In the genomic region with DNA sequence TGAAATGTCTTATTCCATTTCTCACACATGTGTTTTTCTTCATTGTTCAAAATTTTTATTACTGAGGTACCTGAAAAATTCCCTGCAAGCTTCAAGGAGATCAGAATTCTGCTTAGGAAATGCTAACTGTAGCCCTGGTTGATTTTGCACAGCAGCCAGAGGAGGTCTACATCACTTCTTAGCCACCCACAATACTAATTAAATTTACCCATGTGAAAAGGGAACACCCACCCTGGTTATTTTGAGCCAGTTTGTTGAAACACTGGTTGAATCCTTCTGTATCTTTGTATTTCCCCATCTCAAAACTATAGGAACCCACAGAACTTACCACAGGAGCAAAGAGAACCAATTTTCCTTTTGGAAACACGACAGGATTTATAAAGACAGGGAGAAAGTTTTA, we compare ENCODE assay signal across 24 mouse cellular contexts.
"Had no signal": no experiment of that assay in that cellular context is flagged by ENCODE, and none has a peak within 500 bp of the region (broad histone marks: within the 10 kb centered on the region; RNA-seq: fewer than 3 reads in every experiment).

No protein-coding gene starts in this region.

- H3K4me2 ChIP-seq: limb, embryonic 12.5 days; limb, embryonic 15.5 days; liver, embryonic 11.5 days; lung, embryonic 14.5 days; midbrain, embryonic 13.5 days; neural tube, embryonic 13.5 days had no signal

- DNase-seq: kidney, adult 18-20 months; kidney, adult 9 months; kidney, postnatal 14 days; kidney, postnatal 4 days; liver, postnatal 0 days; lung, embryonic 14.5 days; lung, postnatal 36 days; retina, postnatal 1 day; right cerebral cortex, postnatal 25 days; thymus, adult 2 months; thymus, postnatal 14 days; thymus, postnatal 4 days had no signal

- H3K36me3 ChIP-seq: limb, embryonic 12.5 days; limb, embryonic 15.5 days; midbrain, embryonic 10.5 days; midbrain, embryonic 13.5 days; neural tube, embryonic 13.5 days had no signal

- ATAC-seq: intestine, embryonic 16.5 days; liver, postnatal 0 days; lung, postnatal 0 days; midbrain, embryonic 13.5 days; midbrain, embryonic 16.5 days had no signal

- H3K9me3 ChIP-seq: limb, embryonic 12.5 days; limb, embryonic 15.5 days; megakaryocyte, embryonic 14.5 days; midbrain, embryonic 10.5 days; midbrain, embryonic 13.5 days; neural tube, embryonic 13.5 days had no signal

- H3K4me1 ChIP-seq: limb, embryonic 12.5 days; limb, embryonic 15.5 days; megakaryocyte, embryonic 14.5 days; midbrain, embryonic 10.5 days; midbrain, embryonic 13.5 days had no signal

- H3K27ac ChIP-seq: limb, embryonic 12.5 days; limb, embryonic 15.5 days; liver, embryonic 14.5 days; midbrain, embryonic 10.5 days; midbrain, embryonic 13.5 days; neural tube, embryonic 13.5 days had no signal

- H3K9ac ChIP-seq: limb, embryonic 12.5 days; limb, embryonic 15.5 days; liver, embryonic 14.5 days; liver, postnatal 0 days; lung, embryonic 14.5 days; midbrain, embryonic 13.5 days; neural tube, embryonic 13.5 days had no signal

- H3K27me3 ChIP-seq: limb, embryonic 12.5 days; limb, embryonic 15.5 days; megakaryocyte, embryonic 14.5 days; midbrain, embryonic 13.5 days; neural tube, embryonic 13.5 days had no signal

- H3K4me3 ChIP-seq: limb, embryonic 12.5 days; limb, embryonic 15.5 days; megakaryocyte, embryonic 14.5 days; midbrain, embryonic 10.5 days; midbrain, embryonic 13.5 days; myocyte; neural tube, embryonic 13.5 days had no signal
